Mouse (Mus musculus) neural tube, embryonic 10.5 days (tissue): ENCODE data around the gene Irs2.

Source experiments
- DNase-seq: peaks from one replicate; pipeline ENCODE4 v3.0.0-alpha.2; 2017; ENCODE audit warnings: low spot score; ENCODE audit errors: extremely low spot score

Irs2 gene

DNA sequence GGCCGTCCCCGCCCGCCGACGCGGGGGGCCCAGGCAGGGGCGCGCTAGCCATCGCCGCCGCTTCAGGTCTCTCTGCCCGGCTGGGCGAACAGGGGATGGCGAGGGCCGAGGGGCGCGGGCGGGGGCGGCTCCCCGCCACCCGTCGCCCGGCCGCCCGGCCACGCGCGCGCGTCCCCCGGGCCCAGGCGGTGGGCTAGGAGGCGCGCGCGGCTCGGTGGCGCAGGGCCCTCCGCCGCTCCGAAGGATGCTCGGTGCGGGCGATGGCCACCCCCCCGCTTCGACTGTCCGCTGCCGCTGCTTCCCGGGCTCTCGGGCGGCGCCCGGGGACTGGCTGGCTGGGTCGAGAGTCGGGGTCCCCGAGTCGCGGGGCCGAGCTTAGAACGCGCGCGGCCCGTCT, at the start of gene Irs2:
Irs2 (minus strand) TSS at position 80 of the 397 bp plus-strand sequence.
- no peak for DNase-seq

- no peak for DNase-seq
Observed at GRCm38 (mm10) chr8:11056665-11057064, 48.4 kb upstream of the Irs2 start.

GRCm38 (mm10) chr8:11056175-11056563, 47.9 kb upstream of the Irs2 start:
- no peak for DNase-seq

GRCm38 (mm10) chr8:11055557-11056174, 47.4 kb upstream of the Irs2 start:
- no peak for DNase-seq

- DNase-seq = no peak
Observed at GRCm38 (mm10) chr8:11049835-11050234, 41.6 kb upstream of the Irs2 start.

- DNase-seq = no peak
Observed at GRCm38 (mm10) chr8:11047812-11048211, 39.6 kb upstream of the Irs2 start.

- DNase-seq = no peak
Observed at GRCm38 (mm10) chr8:11044660-11045059, 36.4 kb upstream of the Irs2 start.

- no peak for DNase-seq
Observed at GRCm38 (mm10) chr8:11043591-11043990, 35.3 kb upstream of the Irs2 start.

GRCm38 (mm10) chr8:11042872-11043587, 34.8 kb upstream of the Irs2 start:
- DNase-seq = no peak

GRCm38 (mm10) chr8:11040088-11040487, 31.8 kb upstream of the Irs2 start:
- no peak for DNase-seq

- DNase-seq = no peak
Observed at GRCm38 (mm10) chr8:11038788-11039187, 30.5 kb upstream of the Irs2 start.

- DNase-seq = no peak
Observed at GRCm38 (mm10) chr8:11038367-11038766, 30.1 kb upstream of the Irs2 start.

DNA sequence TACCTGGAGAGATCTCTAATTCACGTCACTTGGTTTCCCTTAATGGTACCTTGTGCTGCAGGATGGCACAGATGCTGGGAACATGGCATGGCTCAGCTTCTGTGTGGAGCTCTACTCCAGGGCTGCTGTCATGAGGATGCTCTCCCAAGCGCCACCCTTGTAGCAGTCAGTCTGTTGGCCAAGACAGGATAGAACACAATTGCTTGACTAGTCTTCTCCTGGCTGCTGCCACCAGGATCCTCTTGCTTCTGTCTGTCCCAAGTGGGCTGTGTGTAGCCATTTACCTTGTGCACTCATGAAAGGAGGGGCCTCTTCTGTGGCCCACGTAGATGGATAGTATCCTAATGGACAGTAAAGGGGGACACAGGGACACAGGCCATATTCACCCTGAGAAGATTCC, 28.5 kb upstream of the Irs2 start:
- DNase-seq = no peak

- no peak for DNase-seq
Observed at GRCm38 (mm10) chr8:11035628-11036416, 27.6 kb upstream of the Irs2 start.

DNA sequence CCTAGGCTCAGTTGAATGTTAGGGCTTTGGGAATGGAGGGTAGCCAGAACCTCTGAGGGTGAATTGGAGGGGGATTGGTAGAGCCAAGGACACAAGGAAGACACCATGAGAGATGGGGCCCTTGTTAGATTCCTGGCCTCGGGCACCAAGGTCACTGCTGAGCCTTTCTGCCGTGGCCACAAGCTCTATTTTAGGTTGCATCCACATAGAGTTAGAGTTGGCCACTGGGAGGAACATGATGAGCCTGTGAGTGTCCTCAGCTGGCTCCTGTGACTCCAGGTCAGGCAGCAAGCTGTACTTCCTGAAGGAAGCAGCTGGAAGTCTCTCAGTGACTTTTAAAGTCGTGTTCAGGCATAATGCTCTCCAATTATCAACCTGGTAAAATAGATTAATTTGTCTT, 16.6 kb upstream of the Irs2 start:
- no peak for DNase-seq

- DNase-seq = no peak
Observed at GRCm38 (mm10) chr8:11020949-11021572, 12.8 kb upstream of the Irs2 start.

- no peak for DNase-seq
Observed at GRCm38 (mm10) chr8:11015622-11016021, 7.4 kb upstream of the Irs2 start.

DNA sequence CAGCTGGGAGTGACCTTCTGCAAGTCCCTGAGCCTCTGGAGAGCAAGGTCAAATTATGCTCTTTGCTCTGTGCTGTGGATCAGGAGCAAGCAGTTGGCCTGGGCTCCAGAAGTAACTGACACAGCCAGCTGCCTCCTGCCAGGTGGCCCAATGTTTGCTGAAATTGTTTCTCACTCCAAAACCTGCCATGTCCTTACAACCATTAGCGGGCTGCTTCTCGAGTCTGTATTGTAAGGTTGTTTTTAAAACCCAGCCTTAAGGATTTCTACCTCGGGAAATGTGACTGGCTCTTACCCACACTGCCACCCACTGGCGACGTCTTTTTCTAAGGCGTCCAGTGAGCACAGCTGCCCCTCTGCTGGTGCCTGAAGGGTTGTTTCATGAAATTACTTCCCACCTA, 5.0 kb upstream of the Irs2 start:
- peak; percentile 57 for DNase-seq

DNA sequence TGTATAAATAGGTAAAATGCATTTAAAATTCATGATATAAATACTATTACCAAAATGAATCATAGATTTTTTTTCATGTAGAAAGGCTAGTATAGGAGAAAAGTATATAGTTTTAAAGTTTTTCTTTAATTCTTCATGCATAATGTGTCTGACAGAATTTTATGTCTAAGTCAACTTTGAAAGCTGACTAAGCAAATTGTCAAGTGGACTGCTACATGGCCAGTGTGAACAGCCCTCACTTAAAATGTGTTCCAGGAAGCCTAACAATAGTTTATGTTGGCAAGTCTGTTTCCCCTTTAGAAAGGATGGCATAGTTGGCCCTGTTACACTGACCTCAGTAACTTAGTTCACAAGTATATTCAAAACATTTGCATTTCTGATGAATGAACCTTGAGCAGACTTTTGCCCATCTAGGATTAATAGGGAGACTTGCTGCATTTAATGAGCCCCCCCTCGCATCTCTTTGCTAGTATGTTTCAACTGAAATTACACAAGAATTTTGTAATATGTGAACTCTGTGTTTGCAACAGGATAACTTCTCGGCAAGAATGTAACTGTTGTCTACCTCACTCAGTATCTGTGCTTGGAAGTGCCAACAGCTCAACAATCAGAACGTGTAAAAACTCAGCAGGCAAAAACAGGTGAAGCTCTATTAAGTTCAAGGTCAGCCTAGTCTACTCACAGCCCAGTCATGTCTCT, 3.7 kb upstream of the Irs2 start:
- no peak for DNase-seq

DNA sequence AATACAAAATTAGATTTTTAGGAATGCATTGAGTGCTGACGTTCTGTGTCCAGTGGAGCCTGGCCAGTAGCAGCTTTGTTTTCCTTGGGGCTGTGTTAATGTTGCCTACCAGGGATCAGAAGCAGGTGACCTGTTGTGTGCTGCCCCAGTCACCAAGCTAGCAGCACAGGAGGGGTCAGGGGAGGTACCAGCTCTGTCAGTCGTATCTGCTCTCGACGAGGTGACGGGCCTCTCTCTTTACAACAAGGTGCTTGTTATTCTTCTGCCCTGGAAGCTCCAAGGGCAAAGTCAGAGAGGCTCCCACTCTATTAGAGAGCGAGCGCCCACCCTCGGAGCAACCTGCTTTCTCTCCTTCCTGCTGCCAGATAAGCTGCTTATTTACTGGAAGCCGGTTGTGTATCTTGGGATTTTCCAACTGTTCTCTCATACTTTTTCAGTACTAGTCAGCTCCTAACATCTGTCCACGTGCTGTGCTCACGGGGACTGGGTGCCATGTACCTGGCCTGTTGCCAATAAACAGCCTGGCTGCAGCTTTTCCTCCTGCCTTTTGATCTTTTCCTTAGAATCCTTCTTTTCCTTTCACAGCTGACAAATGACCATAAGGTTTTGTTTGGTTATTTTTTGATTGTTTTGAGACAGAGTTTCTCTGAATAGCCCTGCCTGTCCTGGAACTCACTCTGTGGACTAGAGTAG, 2.8 kb upstream of the Irs2 start:
- no peak for DNase-seq

DNA sequence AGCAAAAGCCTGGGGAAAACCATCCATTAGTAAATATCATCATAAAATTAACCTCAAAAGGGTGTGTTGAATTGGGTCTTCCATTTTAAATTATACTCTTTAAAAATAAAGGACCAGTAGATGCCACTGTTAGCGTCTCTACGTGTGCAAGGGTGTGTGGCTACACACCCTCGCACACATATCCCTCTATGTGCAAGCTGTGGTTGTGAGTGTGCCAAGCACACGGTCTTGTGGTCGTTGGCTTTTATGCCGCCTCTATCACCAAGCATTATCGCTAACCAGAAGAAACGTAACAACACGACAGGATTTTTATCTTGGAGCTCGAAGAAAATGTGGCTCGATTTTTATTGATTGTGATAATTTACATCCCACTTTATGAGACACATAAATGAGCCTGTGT, 2.1 kb upstream of the Irs2 start:
- no peak for DNase-seq
